Mouse (Mus musculus) lung, embryonic 15.5 days (tissue): ENCODE measurements around the gene Yeats4. TPM values are rescaled to one million over a fixed set of nuclear protein-coding genes. Genes with fewer than 3 reads are reported as not detected.
"Not testable (repeated sequence)": the region's sequence is repeated elsewhere in the genome, so short reads cannot be mapped to it uniquely, and the experiment has no call there.

ENCODE experiments used
- ATAC-seq: fragments of 200-750 bp; cut with Nextera tagmentation; 2 replicates; pipeline ENCODE4 v1.8.0; 2017; ENCODE audit warnings: moderate number of reproducible peaks, borderline replicate concordance; ENCODE audit not compliant: low FRiP score, low TSS enrichment; ENCODE audit errors: extremely low read depth
- H3K27ac ChIP-seq: fragments of 300-500 bp; sonication (generic); 2 replicates; pipeline ENCODE4 v1.5.1; 2015; ENCODE audit warnings: moderate library complexity, mild to moderate bottlenecking, inconsistent platforms
- H3K27me3 ChIP-seq: fragments of 300-500 bp; sonication (generic); 2 replicates; pipeline ENCODE4 v1.6.1; 2015; ENCODE audit warnings: inconsistent platforms
- H3K36me3 ChIP-seq: fragments of 300-500 bp; sonication (generic); 2 replicates; pipeline ENCODE4 v1.6.1; 2015; ENCODE audit warnings: inconsistent platforms
- H3K4me1 ChIP-seq: fragments of 300-500 bp; sonication (generic); 2 replicates; pipeline ENCODE4 v1.6.1; 2015; ENCODE audit warnings: inconsistent platforms
- H3K4me2 ChIP-seq: fragments of 300-500 bp; sonication (generic); 2 replicates; pipeline ENCODE4 v1.6.1; 2015; ENCODE audit warnings: inconsistent platforms, mild to moderate bottlenecking, moderate library complexity
- H3K4me3 ChIP-seq: fragments of 300-500 bp; sonication (generic); 2 replicates; pipeline ENCODE4 v1.5.1; 2015; ENCODE audit warnings: mild to moderate bottlenecking, inconsistent platforms
- H3K9ac ChIP-seq: fragments of 300-500 bp; sonication (generic); 2 replicates; pipeline ENCODE4 v1.6.1; 2015; ENCODE audit warnings: inconsistent platforms
- H3K9me3 ChIP-seq: fragments of 300-500 bp; sonication (generic); 2 replicates; pipeline ENCODE4 v1.6.1; 2016; ENCODE audit warnings: inconsistent platforms
- WGBS: fragments of 180-500 bp; shearing (Covaris S2); methylation state at CpG from one replicate; pipeline ENCODE4 v1.1.7; 2015; 5-methylcytosine and 5-hydroxymethylcytosine counted together
- polyA plus RNA-seq: library from polyadenylated mRNA; unstranded; fragments of >200 nt; fragmentation: Nextera tagmentation; extraction: Ambion mirVana; gene quantifications from 2 replicates; pipeline ENCODE4 v1.2.1, GENCODE M21; 2015

Gene Yeats4
- polyA plus RNA-seq, 1 experiment from 2014 or later = 60.6 TPM

GRCm38 (mm10) chr10:117217246-117217840, 7.0 kb downstream of the Yeats4 start:
- H3K4me1 ChIP-seq = no peaks in the 10 kb centered on the region
- no peak overlapping the region for H3K4me3 ChIP-seq
- H3K4me2 ChIP-seq = no peak overlapping the region
- H3K27me3 ChIP-seq = no peaks in the 10 kb centered on the region
- no peak overlapping the region for H3K27ac ChIP-seq
- H3K9me3 ChIP-seq = no peaks in the 10 kb centered on the region
- H3K9ac ChIP-seq = no peak overlapping the region
- WGBS = 82% methylated on average over 20 of the region's 20 CpGs
- ATAC-seq = no peak
- peaks cover 80% of the 10 kb centered on the region for H3K36me3 ChIP-seq

- ATAC-seq = no peak
- Histone ChIP-seq H3K4me3 (no peak overlapping the region), H3K36me3 (peaks cover 75% of the 10 kb centered on the region), H3K27ac (no peak overlapping the region), H3K27me3 (no peaks in the 10 kb centered on the region), H3K4me2 (no peak overlapping the region), H3K9ac (no peak overlapping the region), H3K9me3 (no peaks in the 10 kb centered on the region), H3K4me1 (no peaks in the 10 kb centered on the region)
- WGBS = 62% methylated on average over 5 of the region's 5 CpGs
These were observed 7.5 kb downstream of the Yeats4 start for GRCm38 (mm10) chr10:117216793-117217192.

DNA sequence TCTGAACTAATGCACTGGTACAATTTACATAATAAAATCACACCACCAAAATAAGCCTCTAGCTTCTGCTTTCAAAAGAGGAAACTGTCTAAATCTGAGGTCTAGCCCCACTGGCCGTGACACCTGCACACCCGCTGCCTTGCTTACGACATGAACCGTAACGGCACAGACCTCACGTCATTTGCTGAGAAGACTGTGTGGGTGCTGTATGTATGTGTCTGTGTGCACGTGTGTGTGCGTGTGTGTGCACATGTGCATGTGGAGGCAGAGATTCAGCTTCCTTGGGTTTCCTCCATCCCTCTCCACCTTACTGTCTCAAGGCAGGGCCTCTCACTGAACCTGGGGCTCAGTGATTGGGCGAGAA, 8.2 kb downstream of the Yeats4 start:
- WGBS = 88% methylated on average over 9 of the region's 9 CpGs
- 0 out of 2 replicates have a peak, but pooled peaks have one; percentile 20 for ATAC-seq
- Histone ChIP-seq H3K27me3 (no peaks in the 10 kb centered on the region), H3K4me1 (no peaks in the 10 kb centered on the region), H3K4me3 (no peak overlapping the region), H3K4me2 (no peak overlapping the region), H3K9me3 (no peaks in the 10 kb centered on the region), H3K9ac (no peak overlapping the region), H3K36me3 (peaks cover 72% of the 10 kb centered on the region), H3K27ac (no peak overlapping the region)

DNA sequence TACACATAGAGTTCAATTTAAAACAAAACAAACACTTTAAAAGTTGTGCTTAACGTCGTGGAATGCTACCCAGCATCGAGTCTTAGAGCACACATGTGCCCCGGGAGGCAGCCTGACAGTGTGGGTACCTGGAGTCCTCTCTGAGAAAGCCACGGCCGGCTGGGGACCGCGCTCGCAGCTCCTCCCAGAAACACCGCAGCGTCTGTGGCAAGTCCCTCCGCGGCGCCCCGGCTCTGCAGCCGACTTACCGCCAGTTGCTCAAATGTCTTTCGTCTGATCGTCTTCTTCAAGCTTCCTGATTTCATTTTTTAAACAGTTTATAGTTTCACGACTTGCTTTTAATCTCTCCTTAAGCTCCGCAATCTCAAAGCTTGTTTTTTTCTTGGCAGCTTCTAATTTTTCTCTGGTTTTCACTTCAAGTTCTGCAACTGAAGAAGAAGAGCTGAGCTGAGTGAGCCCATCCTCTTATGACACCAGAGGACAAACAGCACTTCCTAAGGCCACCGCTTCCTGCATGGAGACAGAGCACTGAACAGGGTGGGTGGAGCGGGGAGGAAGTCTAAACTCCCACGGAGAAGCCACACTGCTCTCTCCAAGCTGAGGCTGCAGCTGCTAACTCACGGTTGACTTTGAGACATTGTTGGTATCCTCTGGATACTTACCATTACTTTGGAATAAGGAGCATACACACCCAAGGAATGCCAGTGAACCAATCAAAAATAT, 8.7 kb downstream of the Yeats4 start:
- Histone ChIP-seq H3K27ac (no peak overlapping the region), H3K9me3 (no peaks in the 10 kb centered on the region), H3K4me1 (no peaks in the 10 kb centered on the region), H3K4me3 (no peak overlapping the region), H3K4me2 (no peak overlapping the region), H3K36me3 (peaks cover 68% of the 10 kb centered on the region), H3K9ac (no peak overlapping the region), H3K27me3 (no peaks in the 10 kb centered on the region)
- ATAC-seq = no peak
- 84% methylated on average over 25 of the region's 25 CpGs for WGBS

DNA sequence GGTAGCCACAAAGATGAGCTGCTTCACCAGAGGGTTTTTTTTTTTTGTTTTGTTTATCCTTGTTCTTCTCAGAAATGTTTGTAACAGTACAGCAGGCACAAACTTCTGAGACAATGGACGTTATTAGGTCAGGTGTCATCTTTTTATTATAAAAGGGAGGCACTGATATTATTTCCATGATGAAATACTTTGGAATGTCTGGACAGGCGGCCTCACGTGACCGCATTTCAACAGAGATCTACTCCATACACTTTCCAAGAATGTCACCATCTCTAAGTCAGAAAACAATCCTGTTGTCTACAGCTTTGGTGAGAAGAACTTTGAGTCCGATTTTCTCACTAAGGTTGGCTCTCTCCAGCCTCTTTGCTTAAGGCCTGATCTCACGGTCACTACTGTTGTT, 13.3 kb downstream of the Yeats4 start:
- H3K4me2 ChIP-seq = no peak overlapping the region
- no peaks in the 10 kb centered on the region for H3K27me3 ChIP-seq
- no peak overlapping the region for H3K4me3 ChIP-seq
- H3K9me3 ChIP-seq = no peaks in the 10 kb centered on the region
- H3K27ac ChIP-seq = no peak overlapping the region
- no peak overlapping the region for H3K9ac ChIP-seq
- H3K36me3 ChIP-seq = peaks cover 27% of the 10 kb centered on the region; the same call in 1 of the 2 replicates
- WGBS = 79% methylated on average over 6 of the region's 6 CpGs
- no peaks in the 10 kb centered on the region for H3K4me1 ChIP-seq
- ATAC-seq = no peak

DNA sequence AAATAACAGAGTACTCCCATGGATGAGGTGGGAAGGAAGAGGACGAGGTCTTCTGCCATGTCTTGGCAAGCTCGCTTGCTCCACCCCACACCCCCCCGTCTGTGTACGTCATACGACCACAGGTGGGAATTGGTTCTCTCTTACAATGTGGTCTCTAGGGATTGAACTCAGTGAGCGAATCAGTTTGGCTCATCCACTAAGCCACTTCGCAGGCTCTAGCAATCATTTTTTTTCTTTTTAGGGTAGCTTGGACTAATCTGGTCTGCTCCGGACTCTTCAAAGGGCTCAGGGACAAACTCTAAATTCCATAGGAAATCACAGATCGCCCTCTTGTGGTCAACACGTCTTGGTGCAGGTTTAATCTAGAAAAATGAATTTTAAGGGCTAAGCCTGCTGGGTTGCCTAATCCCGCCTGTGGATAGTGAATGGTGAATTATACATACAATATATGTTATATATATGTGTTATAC, 14.8 kb downstream of the Yeats4 start:
- no peaks in the 10 kb centered on the region for H3K27me3 ChIP-seq
- peaks cover 12% of the 10 kb centered on the region; the same call in 1 of the 2 replicates for H3K36me3 ChIP-seq
- peak overlapping the region; percentile 57 for H3K4me2 ChIP-seq
- no peak overlapping the region for H3K27ac ChIP-seq
- peak overlapping the region; percentile 33 for H3K4me3 ChIP-seq
- no peaks in the 10 kb centered on the region for H3K4me1 ChIP-seq
- no peak overlapping the region for H3K9ac ChIP-seq
- no peaks in the 10 kb centered on the region for H3K9me3 ChIP-seq
- peak; percentile 74 for ATAC-seq
- WGBS = 8% methylated on average over 11 of the region's 11 CpGs

DNA sequence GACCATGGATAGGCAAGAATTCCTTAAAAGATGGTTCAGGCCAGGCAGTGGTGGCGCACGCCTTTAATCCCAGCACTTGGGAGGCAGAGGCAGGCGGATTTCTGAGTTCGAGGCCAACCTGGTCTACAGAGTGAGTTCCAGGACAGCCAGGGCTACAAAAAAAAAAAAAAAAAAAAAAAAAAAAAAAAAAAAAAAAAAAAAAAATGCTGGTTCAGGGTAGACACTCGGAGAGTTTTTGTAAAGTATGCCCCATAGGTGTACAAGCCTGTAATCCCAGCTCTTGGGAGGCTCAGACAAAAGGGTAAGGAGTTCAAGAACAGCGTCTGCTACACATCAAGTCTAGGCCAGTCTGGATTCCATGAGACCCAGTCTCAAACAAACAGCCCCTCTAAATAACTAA, 15.5 kb downstream of the Yeats4 start:
- not testable (repeated sequence) for H3K9ac ChIP-seq, ATAC-seq, H3K4me3 ChIP-seq, H3K4me1 ChIP-seq, H3K9me3 ChIP-seq, H3K36me3 ChIP-seq, H3K4me2 ChIP-seq, H3K27ac ChIP-seq, H3K27me3 ChIP-seq
- 85% methylated on average over 6 of the region's 6 CpGs for WGBS

- Histone ChIP-seq H3K36me3 (0 out of 2 replicates have a peak, but pooled peaks cover 4% of the 10 kb centered on the region), H3K9me3 (no peaks in the 10 kb centered on the region), H3K4me3 (no peak overlapping the region), H3K4me2 (no peak overlapping the region), H3K27me3 (no peaks in the 10 kb centered on the region), H3K9ac (no peak overlapping the region), H3K27ac (no peak overlapping the region), H3K4me1 (peaks cover 5% of the 10 kb centered on the region; the same call in 1 of the 2 replicates)
- WGBS = 81% methylated on average over 15 of the region's 15 CpGs
- ATAC-seq = no peak
These were observed 16.1 kb downstream of the Yeats4 start for GRCm38 (mm10) chr10:117208221-117208620.

- 89% methylated on average over 3 of the region's 3 CpGs for WGBS
- ATAC-seq = no peak
- Histone ChIP-seq H3K27me3 (no peaks in the 10 kb centered on the region), H3K9ac (no peak overlapping the region), H3K4me2 (no peak overlapping the region), H3K4me3 (no peak overlapping the region), H3K27ac (no peak overlapping the region), H3K9me3 (no peaks in the 10 kb centered on the region), H3K36me3 (no peaks in the 10 kb centered on the region), H3K4me1 (peaks cover 11% of the 10 kb centered on the region; the same call in 1 of the 2 replicates)
These were observed 18.2 kb downstream of the Yeats4 start for GRCm38 (mm10) chr10:117206070-117206469.

DNA sequence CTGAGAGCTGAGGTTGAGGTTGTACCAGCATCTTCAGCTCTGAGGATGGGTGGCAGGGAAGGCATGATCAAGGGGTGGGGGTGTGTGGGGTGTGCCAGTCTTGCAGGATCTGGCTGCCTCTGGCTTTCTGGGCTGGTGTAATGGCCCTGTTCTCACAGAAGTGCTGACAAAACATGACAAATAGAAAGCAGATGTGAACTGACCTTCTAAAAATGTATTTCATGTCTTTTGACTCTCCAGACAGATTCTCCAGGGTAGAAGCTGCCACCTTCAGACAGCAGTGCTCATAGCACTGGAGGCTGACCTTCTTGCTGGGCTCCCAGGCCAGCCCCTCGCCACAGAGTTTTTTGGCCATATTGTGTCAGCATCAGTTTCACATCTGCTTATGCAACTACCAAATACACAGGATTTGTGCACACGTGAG, 20.7 kb downstream of the Yeats4 start:
- no peak overlapping the region for H3K9ac ChIP-seq
- ATAC-seq = peak; percentile 33; the same call in 1 of the 2 replicates
- WGBS = 49% methylated on average over 2 of the region's 2 CpGs
- peaks cover 11% of the 10 kb centered on the region; the same call in 1 of the 2 replicates for H3K4me1 ChIP-seq
- no peak overlapping the region for H3K4me3 ChIP-seq
- no peak overlapping the region for H3K4me2 ChIP-seq
- H3K36me3 ChIP-seq = no peaks in the 10 kb centered on the region
- no peak overlapping the region for H3K27ac ChIP-seq
- no peaks in the 10 kb centered on the region for H3K9me3 ChIP-seq
- H3K27me3 ChIP-seq = 0 out of 2 replicates have a peak, but pooled peaks cover 3% of the 10 kb centered on the region

- no peak overlapping the region for H3K9ac ChIP-seq
- no peak for ATAC-seq
- no peak overlapping the region for H3K4me2 ChIP-seq
These were observed 21.2 kb downstream of the Yeats4 start for GRCm38 (mm10) chr10:117202981-117203557.

DNA sequence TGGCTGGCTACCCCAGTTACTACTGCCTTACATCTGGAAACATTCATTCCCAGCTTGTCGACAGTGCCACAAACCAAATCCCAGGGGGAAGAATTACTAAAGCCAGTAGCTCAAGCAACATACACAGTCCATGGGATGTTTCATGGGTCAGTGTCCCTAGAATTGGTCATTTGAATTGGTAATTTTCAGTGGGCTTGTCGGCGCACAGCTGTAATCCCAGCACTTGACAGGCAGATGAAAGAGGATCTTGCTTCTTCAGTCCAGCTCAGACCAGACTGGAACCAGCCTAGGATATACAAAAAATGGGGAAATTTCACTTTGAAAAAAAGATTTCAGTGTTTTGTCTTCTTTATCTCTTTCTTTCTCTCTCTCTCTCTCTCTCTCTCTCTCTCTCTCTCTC, 24.6 kb downstream of the Yeats4 start:
- H3K9me3 ChIP-seq = no peaks in the 10 kb centered on the region
- no peak for ATAC-seq
- 63% methylated on average over 3 of the region's 3 CpGs for WGBS

More at GRCm38 (mm10) chr10:117202981-117203557, 21.2 kb downstream of the Yeats4 start:
- Histone ChIP-seq H3K36me3 (no peaks in the 10 kb centered on the region), H3K4me3 (no peak overlapping the region), H3K27me3 (0 out of 2 replicates have a peak, but pooled peaks cover 3% of the 10 kb centered on the region), H3K9me3 (no peaks in the 10 kb centered on the region), H3K4me1 (peaks cover 11% of the 10 kb centered on the region; the same call in 1 of the 2 replicates), H3K27ac (no peak overlapping the region)
- 27% methylated on average over 17 of the region's 17 CpGs for WGBS

More for the DNA sequence above, 24.6 kb downstream of the Yeats4 start:
- Histone ChIP-seq H3K36me3 (no peaks in the 10 kb centered on the region), H3K4me3 (no peak overlapping the region), H3K4me2 (no peak overlapping the region), H3K9ac (no peak overlapping the region), H3K27ac (no peak overlapping the region), H3K4me1 (peaks cover 11% of the 10 kb centered on the region; the same call in 1 of the 2 replicates), H3K27me3 (0 out of 2 replicates have a peak, but pooled peaks cover 3% of the 10 kb centered on the region)
